Mouse (Mus musculus) small intestine, adult 2 months (tissue): Measurements from ENCODE around the gene Hspg2. TPM values are rescaled to one million over a fixed set of nuclear protein-coding genes. Genes with fewer than 3 reads are reported as not detected.

Experiments used
- H3K27ac ChIP-seq: fragments of 200-500 bp; 2 replicates; pipeline ENCODE4 v1.5.1; 2012; ENCODE audit warnings: low read depth, low read length, control low read depth, inconsistent platforms; ENCODE audit not compliant: insufficient read depth
- H3K27me3 ChIP-seq: fragments of 200-500 bp; 2 replicates; pipeline ENCODE4 v1.6.1; 2012; ENCODE audit warnings: mild to moderate bottlenecking, moderate library complexity, low read length, inconsistent platforms; ENCODE audit not compliant: control insufficient read depth, insufficient read depth
- H3K36me3 ChIP-seq: fragments of 200-500 bp; 2 replicates; pipeline ENCODE4 v1.6.1; 2012; ENCODE audit warnings: mild to moderate bottlenecking, low read length, control low read depth, inconsistent platforms; ENCODE audit not compliant: control insufficient read depth, insufficient read depth
- H3K4me1 ChIP-seq: fragments of 200-500 bp; 2 replicates; pipeline ENCODE4 v1.6.1; 2012; ENCODE audit warnings: low read length, inconsistent platforms, mixed read lengths; ENCODE audit not compliant: control insufficient read depth, insufficient read depth, insufficient read length
- H3K4me3 ChIP-seq: fragments of 200-500 bp; 2 replicates; pipeline ENCODE4 v1.5.1; 2012; ENCODE audit warnings: low read depth, mild to moderate bottlenecking, control low read depth, inconsistent platforms, low read length, moderate library complexity
- CTCF ChIP-seq: fragments of 200-500 bp; IDR thresholded peaks from 2 replicates; pipeline ENCODE4 v1.5.1; 2012; ENCODE audit warnings: low read depth, mild to moderate bottlenecking, control low read depth, inconsistent platforms, low read length, moderate library complexity, mixed read lengths; ENCODE audit not compliant: insufficient replicate concordance, insufficient read length; ENCODE audit errors: extremely low read depth
- POLR2A ChIP-seq: fragments of 200-500 bp; IDR thresholded peaks from 2 replicates; pipeline ENCODE4 v1.6.1; 2012; ENCODE audit warnings: low read depth, mild to moderate bottlenecking, control low read depth, inconsistent platforms, low read length, moderate library complexity
- WGBS: fragments of 180-500 bp; shearing (Covaris S2); methylation state at CpG from one replicate; pipeline ENCODE4 v1.1.7; 2018; 5-methylcytosine and 5-hydroxymethylcytosine counted together
- polyA plus RNA-seq: library from polyadenylated mRNA; depleted of rRNA; stranded (reverse); fragments of >200 nt; gene quantifications from 2 replicates; pipeline ENCODE4 v1.2.3, GENCODE M21; 2012

The Hspg2 gene
- polyA plus RNA-seq, 1 experiment = 40.5 TPM

DNA sequence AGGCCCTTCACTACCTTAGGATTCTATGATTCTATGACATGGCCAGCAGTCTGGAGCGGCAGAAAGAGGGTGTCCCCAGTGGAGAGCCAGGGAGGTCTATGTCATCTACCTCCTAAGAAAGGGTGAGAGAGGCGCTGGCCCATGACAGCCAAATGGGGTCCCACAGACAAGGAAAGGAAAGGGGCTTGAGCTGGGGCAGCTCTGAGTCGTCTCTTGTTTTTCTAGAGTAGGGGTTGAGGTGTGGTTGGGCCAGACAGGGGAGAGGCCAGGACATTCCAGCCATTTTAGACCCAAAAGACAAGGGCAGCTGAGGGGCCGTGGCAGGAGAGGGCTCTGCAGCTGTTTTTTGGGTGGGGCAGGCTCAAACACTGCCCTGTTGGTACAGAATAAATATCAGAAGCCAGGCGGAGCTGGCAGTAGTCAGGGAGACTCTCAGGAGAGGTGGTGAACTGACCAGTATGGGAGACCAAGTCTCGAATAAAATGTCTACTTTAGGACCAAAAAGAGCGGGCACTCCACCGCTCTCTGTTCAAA is 15.3 kb upstream of the Hspg2 start, which contains the start of gene 1700013G24Rik:
Gene 1700013G24Rik (plus strand): TSS at position 51 of the 534 bp plus-strand sequence.
- no peaks in the 10 kb centered on the region for H3K27me3 ChIP-seq
- no peak within 1 kb of the TSS for H3K4me3 ChIP-seq
- TF ChIP-seq POLR2A (no peak), CTCF (no peak)
- H3K36me3 ChIP-seq = no peaks in the 10 kb centered on the region
- no peak within 1 kb of the TSS for H3K27ac ChIP-seq
- H3K4me1 ChIP-seq = peaks cover 9% of the 10 kb centered on the region; the same call in 1 of the 2 replicates
- 81% methylated on average over 8 of the region's 8 CpGs for WGBS

DNA sequence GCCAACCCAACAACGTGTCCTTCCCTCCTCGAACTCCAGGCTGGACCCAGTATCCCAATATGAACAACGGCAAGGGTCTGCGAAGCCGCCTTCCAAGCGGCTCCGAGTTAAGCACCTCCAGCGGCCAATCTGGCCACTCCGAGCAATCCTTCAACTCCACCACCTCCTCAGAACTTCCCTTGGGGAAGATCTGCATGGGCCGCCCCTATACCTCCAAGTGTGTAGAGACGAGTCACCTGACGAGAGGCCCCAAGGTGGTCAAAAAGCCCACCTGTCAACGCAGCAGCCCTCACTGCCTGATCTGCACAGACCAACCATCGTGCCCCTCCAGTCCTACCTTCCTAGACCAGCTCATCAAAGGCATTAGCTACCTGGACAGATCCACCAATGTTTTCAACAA is 14.0 kb upstream of the Hspg2 start:
- WGBS = 90% methylated on average over 14 of the region's 14 CpGs
- Histone ChIP-seq H3K4me1 (peaks cover 18% of the 10 kb centered on the region; the same call in 1 of the 2 replicates), H3K36me3 (no peaks in the 10 kb centered on the region), H3K27me3 (no peaks in the 10 kb centered on the region), H3K4me3 (no peak overlapping the region), H3K27ac (no peak overlapping the region)
- TF ChIP-seq POLR2A (no peak), CTCF (no peak)

DNA sequence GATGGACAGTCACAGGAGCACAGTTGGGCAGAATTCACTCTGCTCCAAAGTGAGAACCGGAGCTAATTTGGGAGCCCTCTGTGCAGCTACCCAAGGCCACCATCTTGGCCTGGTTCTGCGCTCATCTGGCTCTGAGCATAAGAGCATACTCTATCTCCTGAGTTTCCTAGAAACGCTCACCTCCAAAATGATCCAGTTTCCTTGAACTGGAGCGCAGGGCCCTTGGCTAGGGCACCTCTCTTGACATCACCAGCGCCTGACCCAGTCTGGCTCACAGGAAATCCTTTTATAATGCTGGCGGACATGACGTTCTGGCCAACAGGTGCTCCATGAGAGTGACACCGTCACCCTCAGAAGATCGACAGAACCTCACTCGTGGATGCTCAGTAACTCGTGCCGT is 12.0 kb upstream of the Hspg2 start:
- 77% methylated on average over 12 of the region's 12 CpGs for WGBS
- H3K4me3 ChIP-seq = no peak overlapping the region

DNA sequence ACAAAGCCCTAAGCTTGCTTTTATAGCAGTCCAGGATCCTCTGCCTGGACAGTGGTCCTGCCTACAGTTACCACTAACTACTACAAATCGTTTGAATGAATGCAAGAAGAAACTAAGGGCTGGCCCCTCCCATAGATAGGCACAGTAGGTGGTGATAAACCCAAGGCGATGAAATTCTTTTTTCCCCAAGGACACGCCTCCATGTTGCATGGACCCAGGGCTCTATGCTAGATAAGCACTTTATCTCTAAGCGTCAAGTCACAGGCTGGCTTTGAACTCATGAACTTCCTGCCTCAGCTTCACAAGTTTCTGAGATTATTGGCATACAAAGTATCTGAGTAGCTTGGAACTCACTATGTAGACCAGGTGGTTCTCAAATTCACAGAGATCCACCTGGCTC is 11.3 kb upstream of the Hspg2 start:
- no peak for TF ChIP-seq CTCF
- TF ChIP-seq POLR2A = no peak
- WGBS = 21% methylated on average over 4 of the region's 4 CpGs
- peaks cover 18% of the 10 kb centered on the region; the same call in 1 of the 2 replicates for H3K4me1 ChIP-seq
- no peaks in the 10 kb centered on the region for H3K36me3 ChIP-seq
- no peak overlapping the region for H3K4me3 ChIP-seq
- no peak overlapping the region for H3K27ac ChIP-seq
- no peaks in the 10 kb centered on the region for H3K27me3 ChIP-seq

More for the DNA sequence above, 12.0 kb upstream of the Hspg2 start:
- TF ChIP-seq POLR2A (no peak), CTCF (no peak)
- Histone ChIP-seq H3K27ac (no peak overlapping the region), H3K27me3 (no peaks in the 10 kb centered on the region), H3K36me3 (no peaks in the 10 kb centered on the region), H3K4me1 (peaks cover 18% of the 10 kb centered on the region; the same call in 1 of the 2 replicates)

DNA sequence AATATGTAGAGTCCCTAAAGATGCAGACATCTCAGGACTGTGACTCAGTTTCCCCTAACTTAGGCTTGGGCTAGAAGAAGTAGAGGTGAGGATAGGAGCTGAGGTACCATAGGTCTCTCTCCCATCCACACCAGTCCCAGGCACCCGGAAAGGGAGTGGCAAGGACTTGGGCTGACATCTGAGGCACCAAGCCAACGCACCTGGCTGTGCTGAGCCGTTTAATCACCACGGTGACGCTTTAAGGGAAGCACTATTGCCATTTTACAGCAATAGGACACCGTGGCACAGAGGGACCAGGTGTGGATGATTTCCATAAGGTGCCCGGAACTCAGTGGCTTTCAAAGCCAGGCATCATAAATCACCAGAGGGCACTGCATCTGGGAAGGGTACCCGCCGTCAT is 10.3 kb upstream of the Hspg2 start:
- H3K27me3 ChIP-seq = no peaks in the 10 kb centered on the region
- WGBS = 23% methylated on average over 9 of the region's 9 CpGs

DNA sequence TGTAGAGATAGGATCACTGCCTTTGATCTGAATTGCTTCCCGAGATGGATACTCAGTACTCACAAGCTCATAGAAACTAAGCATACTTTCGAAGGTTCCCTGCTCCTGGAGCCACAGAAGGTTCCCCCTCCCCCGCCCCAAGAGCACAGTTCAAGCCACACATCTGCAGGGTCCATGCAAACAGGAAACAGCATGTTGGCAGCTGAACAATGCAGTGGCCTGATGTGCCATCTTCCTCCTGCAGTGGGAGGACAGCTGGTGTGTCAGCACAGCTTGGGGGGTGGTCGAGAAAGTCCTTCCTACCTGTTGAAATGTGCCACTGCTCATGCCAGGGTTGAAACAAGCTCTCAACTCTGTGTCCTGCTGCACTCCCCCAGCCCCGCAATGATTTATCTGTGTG is 9.7 kb upstream of the Hspg2 start:
- H3K27ac ChIP-seq = no peak overlapping the region
- H3K4me1 ChIP-seq = peaks cover 18% of the 10 kb centered on the region; the same call in 1 of the 2 replicates
- WGBS = 25% methylated on average over 5 of the region's 5 CpGs
- TF ChIP-seq CTCF = no peak
- no peak for TF ChIP-seq POLR2A
- H3K36me3 ChIP-seq = no peaks in the 10 kb centered on the region
- no peak overlapping the region for H3K4me3 ChIP-seq
- H3K27me3 ChIP-seq = no peaks in the 10 kb centered on the region

More for the DNA sequence above, 10.3 kb upstream of the Hspg2 start:
- TF ChIP-seq CTCF = no peak
- Histone ChIP-seq H3K27ac (no peak overlapping the region), H3K36me3 (no peaks in the 10 kb centered on the region), H3K4me1 (peaks cover 18% of the 10 kb centered on the region; the same call in 1 of the 2 replicates), H3K4me3 (no peak overlapping the region)

DNA sequence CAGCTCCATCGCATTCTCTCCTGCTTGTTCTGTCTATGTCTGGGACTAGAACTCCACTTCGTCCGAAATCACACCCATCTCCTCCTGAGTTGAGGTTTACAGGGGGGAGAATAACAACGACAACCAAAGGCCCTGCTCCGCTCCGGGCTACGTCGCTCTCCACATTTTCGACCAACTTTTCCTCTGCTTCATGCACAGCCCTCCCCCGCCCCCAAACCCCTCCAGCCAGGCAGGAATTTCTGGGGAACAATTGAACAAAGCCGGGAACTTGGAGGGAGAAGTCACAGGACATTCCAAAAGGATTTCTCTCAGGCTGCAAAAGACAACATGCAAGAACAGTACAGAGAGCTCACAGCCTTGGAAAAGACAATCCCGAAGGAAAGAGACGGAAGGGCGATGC is 7.9 kb upstream of the Hspg2 start:
- Histone ChIP-seq H3K4me3 (no peak overlapping the region), H3K27ac (no peak overlapping the region), H3K4me1 (peaks cover 18% of the 10 kb centered on the region; the same call in 1 of the 2 replicates), H3K27me3 (no peaks in the 10 kb centered on the region), H3K36me3 (no peaks in the 10 kb centered on the region)
- 90% methylated on average over 14 of the region's 14 CpGs for WGBS
- no peak for TF ChIP-seq CTCF
- no peak for TF ChIP-seq POLR2A
